Mouse (Mus musculus) retina, postnatal 7 days (tissue): ENCODE measurements at regions not wholly inside any gene's neighbourhood (a gene's known extent, or its start where the extent isn't known, plus 50 kb on each side); places are given as distances from the start of the nearest gene placed in this dataset.
A peak's percentile ranks its signal among the peaks of the same experiment; 100 is the strongest.
"Not testable (repeated sequence)": the region's sequence is repeated elsewhere in the genome, so short reads cannot be mapped to it uniquely, and the experiment has no call there.

ENCODE experiments used
- DNase-seq: peaks from one replicate; pipeline ENCODE4 v3.0.0-alpha.2; 2012; ENCODE audit warnings: low read depth, low spot score

DNA sequence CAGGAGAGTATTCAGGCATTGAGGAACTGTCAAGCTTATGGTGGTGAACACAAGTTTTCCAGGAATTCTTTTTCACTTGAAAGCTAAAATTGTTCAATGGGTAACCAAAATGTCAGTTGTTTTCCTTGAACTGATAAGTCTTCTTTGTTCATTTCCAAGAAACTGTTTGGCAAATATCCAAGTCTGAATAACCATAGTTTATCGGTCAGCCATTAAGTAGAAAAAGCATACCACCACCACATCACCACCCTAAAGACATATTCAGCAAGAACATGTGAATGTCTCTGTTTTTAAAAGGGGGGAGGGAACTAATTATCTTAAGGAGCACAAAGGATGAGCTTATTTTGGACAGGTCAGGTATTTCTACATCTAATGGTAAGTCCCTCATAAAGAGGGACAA, 291.6 kb upstream of the Jarid2 start:
- DNase-seq: no peak

GRCm38 (mm10) chr13:44441061-44441460, 288.2 kb upstream of the Jarid2 start:
- no peak for DNase-seq

DNA sequence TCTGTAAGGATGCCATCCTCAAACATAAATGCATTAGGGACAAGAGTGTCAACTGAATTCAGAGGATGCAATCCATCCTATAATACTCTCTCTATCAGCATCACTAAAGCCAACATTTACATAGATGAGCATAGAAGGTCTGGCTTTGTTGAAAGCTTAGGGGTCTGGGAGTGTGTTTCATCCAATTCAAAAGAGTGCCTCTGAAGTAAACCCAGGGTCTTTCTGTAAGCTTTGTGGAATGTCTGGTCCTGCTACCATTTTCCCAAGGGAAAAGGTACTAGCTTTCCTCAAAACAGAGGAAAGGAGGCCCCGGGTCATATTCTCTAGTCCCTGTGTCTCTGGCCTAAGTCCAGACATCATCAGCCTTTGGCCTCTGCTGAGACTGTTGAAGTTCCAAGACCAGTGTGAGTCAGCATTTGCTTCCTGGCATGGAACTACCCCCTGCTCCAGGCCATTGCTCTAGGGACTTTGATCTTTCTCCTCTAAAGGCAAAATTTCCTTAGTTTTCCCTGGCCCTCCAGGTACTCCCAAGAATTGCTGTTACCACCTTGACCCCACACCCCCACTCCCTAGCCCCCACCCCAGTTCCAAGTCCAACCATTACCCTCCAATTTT, 280.0 kb upstream of the Jarid2 start:
- no peak for DNase-seq

GRCm38 (mm10) chr13:44451224-44451623, 278.1 kb upstream of the Jarid2 start:
- no peak for DNase-seq

GRCm38 (mm10) chr13:44453131-44453530, 276.1 kb upstream of the Jarid2 start:
- DNase-seq: peak; percentile 70

DNA sequence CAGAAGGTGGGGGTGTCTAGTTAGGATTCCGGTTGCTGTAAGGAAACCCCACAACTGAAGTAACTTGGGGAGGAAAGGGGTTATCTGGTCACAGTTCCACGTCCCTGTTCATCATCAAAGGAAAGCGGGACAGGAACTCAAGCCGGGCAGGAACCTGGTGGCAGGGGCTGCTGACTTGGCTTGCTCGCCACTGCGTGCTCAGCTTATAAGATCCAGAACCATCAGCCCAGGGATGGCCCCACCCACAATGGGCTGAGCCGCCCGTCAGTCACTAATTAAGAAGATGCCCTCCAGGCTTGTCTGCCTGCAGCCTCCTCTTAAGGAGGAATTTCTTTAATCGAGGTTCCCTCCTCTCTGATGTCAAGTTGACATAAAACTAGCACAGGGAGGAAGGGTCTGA, 275.1 kb upstream of the Jarid2 start:
- no peak for DNase-seq

DNA sequence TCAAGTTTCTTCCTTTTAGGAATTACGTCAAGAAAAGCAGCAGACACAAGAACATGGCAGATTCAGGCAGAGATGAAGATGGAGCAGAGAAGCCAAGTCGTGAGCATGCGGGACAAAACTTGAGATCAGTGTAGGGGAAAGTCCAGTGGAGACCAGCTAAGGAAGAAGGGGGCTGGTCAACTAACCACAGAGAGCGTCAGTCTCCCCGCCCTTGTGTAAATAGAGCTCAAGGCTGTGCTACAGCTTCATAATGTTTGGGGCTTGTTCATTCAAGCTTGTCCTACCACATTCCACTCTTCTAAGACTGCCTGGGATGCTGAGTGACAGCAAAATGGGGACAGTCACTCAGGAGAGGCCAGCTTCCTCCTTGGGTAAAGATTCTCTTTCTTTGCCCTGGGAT, 274.1 kb upstream of the Jarid2 start:
- no peak for DNase-seq

DNA sequence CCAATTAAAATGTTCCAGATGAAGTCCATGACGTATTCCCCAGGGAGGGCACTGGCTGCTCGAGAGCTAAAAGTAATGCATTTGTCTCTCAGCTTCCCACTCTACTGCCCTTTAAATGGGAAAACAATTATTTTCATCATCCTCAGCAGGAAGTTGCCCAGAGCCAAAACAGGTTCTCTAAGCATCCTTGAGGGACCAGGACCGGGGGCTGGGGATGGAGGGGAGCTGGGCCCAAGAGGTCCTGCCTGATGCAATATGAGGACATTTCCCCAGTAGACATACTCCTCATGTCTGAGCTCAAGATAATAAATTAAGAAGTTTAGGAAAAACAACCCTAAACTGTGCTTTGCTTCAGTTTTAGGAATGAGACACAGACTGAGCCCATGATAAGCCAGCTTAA, 270.5 kb upstream of the Jarid2 start:
- DNase-seq: no peak

DNA sequence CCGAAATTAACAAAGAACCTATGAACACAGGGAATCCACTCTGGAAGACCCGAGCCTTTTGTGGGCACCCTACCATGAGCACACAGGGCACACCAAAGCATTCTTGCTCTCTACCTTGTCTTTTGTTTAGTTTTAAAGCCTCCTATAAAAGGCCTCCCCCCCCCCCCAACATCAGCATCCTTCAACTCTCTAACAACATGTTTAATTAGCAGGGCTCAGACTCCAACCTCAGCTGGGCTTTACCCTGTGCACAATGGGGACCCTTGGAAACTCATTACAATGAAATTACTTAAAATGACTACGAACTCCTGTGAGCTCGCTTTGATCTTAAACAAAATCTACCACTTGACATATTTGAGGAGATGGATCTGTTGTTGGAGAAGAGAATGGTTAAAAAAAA, 270.1 kb upstream of the Jarid2 start:
- no peak for DNase-seq

DNA sequence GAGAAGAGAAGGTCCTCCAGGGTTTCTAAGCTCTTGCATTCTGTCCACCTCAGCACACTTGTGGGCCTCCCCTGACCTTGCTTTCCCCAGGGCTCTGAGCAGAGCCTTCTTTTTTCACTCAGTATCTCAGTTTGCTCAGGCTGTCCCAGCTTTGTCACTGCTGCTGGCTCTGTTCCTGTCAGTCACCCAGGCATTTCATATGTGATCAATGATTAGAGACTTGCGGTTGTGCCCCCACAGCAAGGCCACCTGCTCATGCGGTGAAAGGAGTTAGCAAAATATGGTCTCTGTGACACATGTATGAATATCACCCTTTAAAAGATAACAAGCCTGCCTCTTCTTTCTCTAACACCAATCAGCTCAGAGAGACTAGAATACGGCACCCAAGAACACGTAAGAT, 265.6 kb upstream of the Jarid2 start:
- DNase-seq: no peak

- no peak for DNase-seq
Observed at GRCm38 (mm10) chr13:44465567-44465966, 263.7 kb upstream of the Jarid2 start.

GRCm38 (mm10) chr13:44468963-44469674, 260.2 kb upstream of the Jarid2 start:
- DNase-seq: no peak

DNA sequence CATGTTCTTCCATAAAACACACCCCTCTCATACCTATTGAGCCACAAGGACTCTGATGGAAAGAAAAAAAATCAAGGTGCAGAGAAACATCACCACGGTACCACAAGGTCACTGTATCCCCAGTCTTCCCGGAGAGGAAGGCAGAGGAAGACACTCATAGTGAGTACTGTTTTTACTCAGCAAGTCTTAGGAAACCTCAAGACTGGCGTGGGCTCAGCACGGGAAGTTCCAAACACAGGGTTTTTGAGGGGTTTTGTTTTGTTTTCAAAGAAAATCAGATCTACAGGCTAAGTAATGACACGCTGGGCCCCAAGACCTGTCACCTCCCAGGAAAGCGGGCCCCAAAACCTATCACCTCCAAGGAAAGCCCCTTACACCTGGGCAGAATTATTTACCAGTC, 259.6 kb upstream of the Jarid2 start:
- DNase-seq: no peak

DNA sequence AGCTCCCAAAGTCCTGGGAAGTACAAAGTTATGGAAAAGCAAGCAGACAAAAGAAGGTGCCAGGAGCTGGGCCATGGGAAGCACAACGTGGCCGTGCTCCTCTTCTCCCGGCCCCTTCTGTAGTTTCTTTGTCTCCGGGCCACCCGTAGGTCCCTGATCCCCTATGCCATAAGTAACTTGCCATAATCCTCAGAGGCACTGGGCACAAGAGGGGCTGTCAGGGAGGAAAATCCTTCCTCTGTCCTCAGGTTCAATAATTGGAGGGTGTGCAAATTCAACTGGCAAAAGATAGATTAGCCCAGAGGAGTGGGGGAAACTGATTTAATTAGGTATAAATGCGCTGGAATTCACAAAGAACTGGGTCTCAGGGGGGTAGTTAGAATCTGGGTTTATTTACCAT, 256.1 kb upstream of the Jarid2 start:
- no peak for DNase-seq

- no peak for DNase-seq
Observed at GRCm38 (mm10) chr13:44476901-44477300, 252.4 kb upstream of the Jarid2 start.

GRCm38 (mm10) chr13:44480128-44480527, 249.1 kb upstream of the Jarid2 start:
- DNase-seq: no peak

DNA sequence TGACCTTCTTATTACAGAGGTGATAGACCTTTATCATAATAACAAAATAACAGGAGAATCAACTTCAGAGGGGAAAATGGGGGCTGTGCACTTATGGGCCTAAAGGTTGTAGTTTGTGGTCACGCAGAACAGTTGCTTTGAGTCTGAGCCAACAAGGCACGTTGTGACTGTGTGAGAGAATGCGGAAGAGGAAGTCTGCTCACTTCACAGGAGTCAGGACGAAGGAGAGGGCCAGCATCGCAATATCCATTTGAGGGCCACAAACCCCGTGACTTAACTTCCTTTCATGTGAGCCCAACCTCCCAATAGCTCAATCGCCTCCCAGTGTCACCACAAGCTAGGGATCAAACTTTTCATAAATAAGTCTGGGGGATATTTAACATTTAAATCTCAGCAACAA, 246.6 kb upstream of the Jarid2 start:
- no peak for DNase-seq

DNA sequence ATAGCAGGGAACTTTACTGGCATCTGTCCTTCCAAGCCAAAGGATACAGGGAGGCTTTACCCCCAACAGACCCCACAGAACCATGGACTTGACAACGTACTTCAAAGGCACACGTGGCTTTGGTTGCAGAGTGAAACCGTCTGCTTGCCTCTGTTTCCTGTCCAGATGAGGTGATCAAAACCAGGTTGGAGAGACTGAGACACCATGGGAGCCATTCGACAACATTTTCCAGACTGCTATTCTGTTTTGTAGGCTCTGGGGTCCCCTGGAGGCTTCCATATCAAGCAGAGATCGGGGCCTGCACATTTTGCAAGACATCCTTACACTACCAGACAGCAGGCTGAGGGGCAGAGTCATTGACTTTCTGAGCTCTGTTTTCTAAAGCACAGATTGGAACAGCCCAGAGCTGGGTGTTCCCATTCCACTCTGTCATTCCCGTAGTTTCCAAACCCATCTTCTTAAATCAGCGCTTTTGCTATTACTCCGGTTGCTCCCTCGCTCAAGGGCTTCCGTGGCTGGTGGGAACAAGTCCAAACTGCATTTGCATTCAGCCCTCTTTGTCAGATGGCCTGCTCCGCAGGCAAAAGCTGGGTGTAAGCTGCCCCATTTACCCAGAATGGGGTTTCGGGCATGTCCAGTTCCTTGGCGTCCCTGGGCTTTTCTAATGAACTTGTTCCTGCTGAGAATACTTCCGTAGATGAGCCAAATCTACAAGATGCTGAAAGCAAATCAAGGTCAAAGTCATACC, 244.5 kb upstream of the Jarid2 start:
- DNase-seq: no peak

- DNase-seq: no peak
Observed at GRCm38 (mm10) chr13:44490935-44491465, 238.3 kb upstream of the Jarid2 start.

GRCm38 (mm10) chr13:44493884-44494283, 235.4 kb upstream of the Jarid2 start:
- DNase-seq: no peak

- DNase-seq: no peak
Observed at GRCm38 (mm10) chr13:44495450-44495849, 233.8 kb upstream of the Jarid2 start.

GRCm38 (mm10) chr13:44496596-44496995, 232.7 kb upstream of the Jarid2 start:
- no peak for DNase-seq

- not testable (repeated sequence) for DNase-seq
Observed at GRCm38 (mm10) chr13:44500896-44501295, 228.4 kb upstream of the Jarid2 start.
